Mouse (Mus musculus) kidney, embryonic 16.5 days (tissue): ENCODE measurements around the gene Magea6. TPM values are rescaled to one million over a fixed set of nuclear protein-coding genes. Genes with fewer than 3 reads are reported as not detected.
"Not testable (repeated sequence)": the region's sequence is repeated elsewhere in the genome, so short reads cannot be mapped to it uniquely, and the experiment has no call there.

Experiments used
- ATAC-seq: fragments of 200-750 bp; cut with Nextera tagmentation; 2 replicates; pipeline ENCODE4 v1.8.0; 2017; ENCODE audit warnings: moderate TSS enrichment; ENCODE audit not compliant: low FRiP score, low TSS enrichment
- H3K27ac ChIP-seq: fragments of 300-500 bp; sonication (generic); 2 replicates; pipeline ENCODE4 v1.5.1; 2014; ENCODE audit warnings: low read length
- H3K27me3 ChIP-seq: fragments of 300-500 bp; sonication (generic); 2 replicates; pipeline ENCODE4 v1.6.1; 2014; ENCODE audit warnings: low read length, control low read depth, mixed read lengths; ENCODE audit not compliant: insufficient read depth
- H3K36me3 ChIP-seq: fragments of 300-500 bp; sonication (generic); 2 replicates; pipeline ENCODE4 v1.6.1; 2014; ENCODE audit warnings: low read length, control low read depth, mixed read lengths; ENCODE audit not compliant: insufficient read depth
- H3K4me1 ChIP-seq: fragments of 300-500 bp; sonication (generic); 2 replicates; pipeline ENCODE4 v1.6.1; 2014; ENCODE audit warnings: low read length, control low read depth, mixed read lengths; ENCODE audit not compliant: insufficient read depth
- H3K4me2 ChIP-seq: fragments of 300-500 bp; sonication (generic); replicated peaks from 2 replicates; pipeline ENCODE4 v1.6.1; 2014; ENCODE audit warnings: low read depth, low read length
- H3K4me3 ChIP-seq: fragments of 300-500 bp; sonication (generic); 2 replicates; pipeline ENCODE4 v1.5.1; 2014; ENCODE audit warnings: mild to moderate bottlenecking, low read length
- H3K9ac ChIP-seq: fragments of 300-500 bp; sonication (generic); replicated peaks from 2 replicates; pipeline ENCODE4 v1.6.1; 2014; ENCODE audit warnings: low read length
- H3K9me3 ChIP-seq: fragments of 300-500 bp; sonication (generic); 2 replicates; pipeline ENCODE4 v1.6.1; 2016; ENCODE audit warnings: low read length, control low read depth
- WGBS: fragments of 180-500 bp; shearing (Covaris S2); extraction: QIAGEN DNeasy Blood & Tissue Kit; methylation state at CpG from one replicate; pipeline ENCODE4 v1.1.7; 2014; 5-methylcytosine and 5-hydroxymethylcytosine counted together
- polyA plus RNA-seq: library from polyadenylated mRNA; unstranded; fragments of >200 nt; fragmentation: Nextera tagmentation; extraction: Ambion mirVana; gene quantifications from 2 replicates; pipeline ENCODE4 v1.2.1, GENCODE M21; 2015

The Magea6 gene
- polyA plus RNA-seq: not detected in 2 replicates

- H3K4me2 ChIP-seq: not testable (repeated sequence)
Measured at GRCm38 (mm10) chrX:154935887-154936286, at the start of gene Magea6. Gene Magea6, minus strand, starts transcription at chrX:154935987.

GRCm38 (mm10) chrX:154949405-154949804 is 13.6 kb upstream of the Magea6 start, which contains the start of gene Magea3:
Gene Magea3, minus strand, starts transcription at chrX:154949505.
- not testable (repeated sequence) for H3K27ac ChIP-seq, H3K9me3 ChIP-seq, H3K27me3 ChIP-seq, H3K4me3 ChIP-seq, H3K36me3 ChIP-seq, ATAC-seq, H3K4me1 ChIP-seq, H3K4me2 ChIP-seq, H3K9ac ChIP-seq
- WGBS: 92% methylated on average over 1 of the region's 1 CpGs

More at GRCm38 (mm10) chrX:154935887-154936286, at the start of gene Magea6:
- 48% methylated on average over 1 of the region's 1 CpGs for WGBS
- H3K4me1 ChIP-seq, H3K4me3 ChIP-seq, H3K9ac ChIP-seq, H3K27ac ChIP-seq, H3K9me3 ChIP-seq, H3K27me3 ChIP-seq, H3K36me3 ChIP-seq, ATAC-seq: not testable (repeated sequence)

GRCm38 (mm10) chrX:154890167-154890566 is 45.6 kb downstream of the Magea6 start, which contains the start of gene Cldn34b1:
Gene Cldn34b1, minus strand, starts transcription at chrX:154890267.
- not testable (repeated sequence) for H3K27ac ChIP-seq, H3K4me2 ChIP-seq, H3K36me3 ChIP-seq, H3K27me3 ChIP-seq, H3K9ac ChIP-seq, H3K9me3 ChIP-seq, ATAC-seq, H3K4me1 ChIP-seq, H3K4me3 ChIP-seq
- 95% methylated on average over 3 of the region's 3 CpGs for WGBS

Other genes starting within 250 kb of the Magea6 start
- not detected in 2 replicates for gene Cldn34b1, start 45.7 kb downstream of the Magea6 start, polyA plus RNA-seq
- gene Magea3, start 13.5 kb upstream of the Magea6 start, polyA plus RNA-seq: not detected in 2 replicates
- gene Magea8, start 59.9 kb upstream of the Magea6 start, polyA plus RNA-seq: not detected in 2 replicates
- gene Magea5, start 127.2 kb upstream of the Magea6 start, polyA plus RNA-seq: not detected in 2 replicates
- gene Magea1, start 153.8 kb upstream of the Magea6 start, polyA plus RNA-seq: not detected in 2 replicates
- not detected in 2 replicates for gene Magea2, start 157.7 kb upstream of the Magea6 start, polyA plus RNA-seq
- gene Cldn34b2, start 192.4 kb upstream of the Magea6 start, polyA plus RNA-seq: not detected in 2 replicates